Mouse (Mus musculus): ENCODE results near the gene Plek. TPM values are rescaled to one million over a fixed set of nuclear protein-coding genes. Genes with fewer than 3 reads are reported as not detected.

Plek gene
- total RNA-seq (2012; rRNA removed), result 0.05 and 0.54 TPM in 2 replicates

GRCm38 (mm10) chr11:17051545-17052475 lies at the start of gene Plek, which contains the start of gene Cnrip1:
Plek (minus strand) TSS chr11:17052381.
Cnrip1 (plus strand) TSS chr11:17051586.
- no peak for DNase-seq (ENCODE audit: low read depth, low spot score)
- Histone ChIP-seq H3K27ac (ENCODE audit: insufficient read depth, low read depth, low read length, poor library complexity, severe bottlenecking) (no peak within 1 kb of the TSS; the same call in 1 of the 2 replicates), H3K36me3 (ENCODE audit: control insufficient read depth, insufficient read depth, low read length, poor library complexity, severe bottlenecking) (no peaks in the 10 kb centered on the region), H3K9ac (ENCODE audit: insufficient read depth, low read depth, low read length, poor library complexity, severe bottlenecking) (peak within 1 kb of the TSS; percentile 58), H3K4me3 (ENCODE audit: insufficient read depth in 1 of 2, low read depth in 1 of 2, low read length in 2 of 2, poor library complexity in 1 of 2, severe bottlenecking in 1 of 2) (peak within 1 kb of the TSS; percentile 56 to 57), H3K4me1 (ENCODE audit: control insufficient read depth in 2 of 2, insufficient read depth in 2 of 2, low read length in 2 of 2, poor library complexity in 1 of 2) (peaks cover 0 to 2% of the 10 kb centered on the region in 2 experiments; a peak in 1 of 4 replicates), H3K9me3 (ENCODE audit: control insufficient read depth, insufficient read depth, low read depth, low read length) (no peaks in the 10 kb centered on the region)
- TF ChIP-seq MAFK (IDR thresholded peaks at IDR 0.05; ENCODE audit: insufficient read depth, low read depth, low read length), result no peak
- no peak for TF ChIP-seq ZC3H11A (IDR thresholded peaks at IDR 0.05; ENCODE audit: borderline replicate concordance, low read depth, low read length)
- no peak for TF ChIP-seq CHD2 (IDR thresholded peaks at IDR 0.05; ENCODE audit: low read depth, low read length)
- in situ Hi-C loops (cut with MboI; ENCODE audit: low sequenced_read_pairs in 2 of 2, unreplicated experiment in 2 of 2), result no loop called here

DNA sequence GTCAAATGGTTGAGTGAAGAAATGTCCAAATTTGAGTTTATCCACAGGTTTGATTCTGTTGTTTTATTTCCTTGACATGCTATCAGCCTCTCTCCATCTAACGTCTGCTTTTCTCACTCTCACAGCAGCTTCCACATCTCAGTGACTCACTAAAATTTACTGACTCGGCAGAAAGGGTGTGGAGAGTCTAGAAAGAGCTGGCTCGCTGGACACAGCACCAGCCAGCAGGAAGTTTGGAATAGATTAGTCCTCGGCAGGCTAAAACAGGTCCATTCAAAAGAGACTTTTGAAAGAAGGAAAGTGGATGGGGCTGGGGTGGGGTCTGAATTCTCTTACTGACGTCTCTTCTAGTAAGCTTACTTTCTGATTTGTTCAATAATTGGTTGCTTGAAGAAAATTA lies 33.9 kb upstream of the Plek start:
- no peak for TF ChIP-seq CHD2 (IDR thresholded peaks at IDR 0.05; ENCODE audit: low read depth, low read length)
- TF ChIP-seq ZNF384 (IDR thresholded peaks at IDR 0.05; ENCODE audit: low read depth, low read length), result no peak
- TF ChIP-seq MAFK (IDR thresholded peaks at IDR 0.05; ENCODE audit: insufficient read depth, low read depth, low read length), result peak; percentile 59; the same call in 1 of the 2 replicates
- no peak for DNase-seq (ENCODE audit: low read depth, low spot score)
- Histone ChIP-seq H3K36me3 (ENCODE audit: control insufficient read depth, insufficient read depth, low read length, poor library complexity, severe bottlenecking) (no peaks in the 10 kb centered on the region), H3K4me1 (ENCODE audit: control insufficient read depth in 2 of 2, insufficient read depth in 2 of 2, low read length in 2 of 2, poor library complexity in 1 of 2) (no peaks in the 10 kb centered on the region), H3K4me3 (ENCODE audit: insufficient read depth in 1 of 2, low read depth in 1 of 2, low read length in 2 of 2, poor library complexity in 1 of 2, severe bottlenecking in 1 of 2) (no peak overlapping the region), H3K9me3 (ENCODE audit: control insufficient read depth, insufficient read depth, low read depth, low read length) (no peaks in the 10 kb centered on the region), H3K27ac (ENCODE audit: insufficient read depth, low read depth, low read length, poor library complexity, severe bottlenecking) (no peak overlapping the region), H3K9ac (ENCODE audit: insufficient read depth, low read depth, low read length, poor library complexity, severe bottlenecking) (no peak overlapping the region)
- in situ Hi-C loops (cut with MboI; ENCODE audit: low sequenced_read_pairs in 2 of 2, unreplicated experiment in 2 of 2), result no loop called here

DNA sequence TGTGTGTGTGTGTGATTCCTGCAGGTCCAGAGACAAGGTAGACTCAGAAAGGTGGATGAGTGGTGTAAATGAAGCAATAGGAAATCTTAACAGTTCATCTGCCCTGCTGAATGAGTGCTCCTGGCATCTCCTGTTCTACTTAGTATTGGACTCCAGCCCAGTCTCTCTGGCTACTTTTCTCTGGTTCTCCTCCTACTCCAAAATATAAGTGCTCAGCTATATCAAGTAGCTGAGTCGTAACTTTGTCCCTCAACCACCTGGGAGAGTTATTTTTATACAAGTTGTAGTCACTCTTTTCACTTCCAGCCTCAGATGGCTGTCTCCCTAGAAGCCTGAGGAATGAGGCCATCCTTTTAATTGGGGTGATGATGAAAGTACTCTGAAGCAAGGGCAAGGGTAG lies 31.7 kb upstream of the Plek start:
- no peak for DNase-seq (ENCODE audit: low read depth, low spot score)
- in situ Hi-C loops (cut with MboI; ENCODE audit: low sequenced_read_pairs in 2 of 2, unreplicated experiment in 2 of 2), result no loop called here
- no peak overlapping the region for H3K9ac ChIP-seq (ENCODE audit: insufficient read depth, low read depth, low read length, poor library complexity, severe bottlenecking)

DNA sequence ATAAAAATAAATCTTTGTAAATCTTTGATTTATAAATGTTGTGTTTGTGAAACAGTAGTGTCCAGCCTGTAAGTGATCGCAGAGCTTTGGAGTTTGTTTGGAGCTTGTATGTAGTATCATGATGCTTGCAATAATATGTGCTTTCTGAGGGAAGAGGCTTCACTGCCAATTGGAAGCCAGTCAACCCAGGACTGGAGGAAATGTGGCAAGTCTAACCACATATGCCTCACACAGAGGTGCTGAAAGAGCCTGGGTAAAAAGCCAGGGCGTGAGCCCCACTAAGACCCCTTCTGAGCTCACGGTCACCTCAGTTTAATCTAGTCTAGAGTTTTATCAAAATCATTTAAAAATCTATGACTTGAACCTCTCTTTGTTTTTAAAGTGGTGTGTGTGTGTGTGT lies 31.3 kb upstream of the Plek start:
- DNase-seq (ENCODE audit: low read depth, low spot score), result no peak
- Histone ChIP-seq H3K9ac (ENCODE audit: insufficient read depth, low read depth, low read length, poor library complexity, severe bottlenecking) (no peak overlapping the region), H3K27ac (ENCODE audit: insufficient read depth, low read depth, low read length, poor library complexity, severe bottlenecking) (no peak overlapping the region), H3K4me3 (ENCODE audit: insufficient read depth in 1 of 2, low read depth in 1 of 2, low read length in 2 of 2, poor library complexity in 1 of 2, severe bottlenecking in 1 of 2) (no peak overlapping the region), H3K4me1 (ENCODE audit: control insufficient read depth in 2 of 2, insufficient read depth in 2 of 2, low read length in 2 of 2, poor library complexity in 1 of 2) (no peaks in the 10 kb centered on the region), H3K9me3 (ENCODE audit: control insufficient read depth, insufficient read depth, low read depth, low read length) (no peaks in the 10 kb centered on the region), H3K36me3 (ENCODE audit: control insufficient read depth, insufficient read depth, low read length, poor library complexity, severe bottlenecking) (no peaks in the 10 kb centered on the region)
- in situ Hi-C loops (cut with MboI; ENCODE audit: low sequenced_read_pairs in 2 of 2, unreplicated experiment in 2 of 2), result no loop called here
- no peak for TF ChIP-seq MAFK (IDR thresholded peaks at IDR 0.05; ENCODE audit: insufficient read depth, low read depth, low read length)
- no peak for TF ChIP-seq CHD2 (IDR thresholded peaks at IDR 0.05; ENCODE audit: low read depth, low read length)
- TF ChIP-seq ZC3H11A (IDR thresholded peaks at IDR 0.05; ENCODE audit: borderline replicate concordance, low read depth, low read length), result no peak
- TF ChIP-seq ZNF384 (IDR thresholded peaks at IDR 0.05; ENCODE audit: low read depth, low read length), result no peak
- TF ChIP-seq HCFC1 (IDR thresholded peaks at IDR 0.05; ENCODE audit: borderline replicate concordance, insufficient read depth, low read length), result no peak

More for the DNA sequence above, 31.7 kb upstream of the Plek start:
- H3K9me3 ChIP-seq (ENCODE audit: control insufficient read depth, insufficient read depth, low read depth, low read length), result no peaks in the 10 kb centered on the region
- H3K36me3 ChIP-seq (ENCODE audit: control insufficient read depth, insufficient read depth, low read length, poor library complexity, severe bottlenecking), result no peaks in the 10 kb centered on the region
- H3K4me1 ChIP-seq (ENCODE audit: control insufficient read depth in 2 of 2, insufficient read depth in 2 of 2, low read length in 2 of 2, poor library complexity in 1 of 2), result no peaks in the 10 kb centered on the region
- no peak overlapping the region for H3K27ac ChIP-seq (ENCODE audit: insufficient read depth, low read depth, low read length, poor library complexity, severe bottlenecking)
- H3K4me3 ChIP-seq (ENCODE audit: insufficient read depth in 1 of 2, low read depth in 1 of 2, low read length in 2 of 2, poor library complexity in 1 of 2, severe bottlenecking in 1 of 2), result no peak overlapping the region
- no peak for TF ChIP-seq ZNF384 (IDR thresholded peaks at IDR 0.05; ENCODE audit: low read depth, low read length)
- TF ChIP-seq MAFK (IDR thresholded peaks at IDR 0.05; ENCODE audit: insufficient read depth, low read depth, low read length), result no peak
- TF ChIP-seq ZC3H11A (IDR thresholded peaks at IDR 0.05; ENCODE audit: borderline replicate concordance, low read depth, low read length), result no peak
